ENCODE assay signal across 23 mouse cellular contexts in genomic region chr14:51388222-51388621, GRCm38 (mm10). TPM values are rescaled to one million over a fixed set of nuclear protein-coding genes. Genes with fewer than 3 reads are reported as not detected.
DNase-seq lines count a peak whose midpoint lies in the region; ATAC-seq lines count a peak whose summit lies in the region.
"Had no signal": no experiment of that assay in that cellular context is flagged by ENCODE, and none has a peak within 500 bp of the region (broad histone marks: within the 10 kb centered on the region; RNA-seq: fewer than 3 reads in every experiment).

No protein-coding gene starts in this region.

- H3K4me3 ChIP-seq in intestine, embryonic 14.5 days (ENCODE audit: low read depth, low read length) = no peak overlapping the region
- no peak overlapping the region for H3K4me3 ChIP-seq in intestine, embryonic 16.5 days (ENCODE audit: low read length)
- no peak overlapping the region for H3K4me3 ChIP-seq in embryonic facial prominence, embryonic 15.5 days (replicated peaks)
- H3K4me3 ChIP-seq: forebrain, embryonic 15.5 days; heart, embryonic 12.5 days; lung, embryonic 15.5 days; megakaryocyte, embryonic 14.5 days had no signal

- H3K9me3 ChIP-seq in intestine, embryonic 14.5 days (ENCODE audit: control insufficient read depth, low read length) = 0 out of 2 replicates have a peak, but pooled peaks cover 8% of the 10 kb centered on the region
- H3K9me3 ChIP-seq in intestine, embryonic 16.5 days (ENCODE audit: control insufficient read depth, low read length) = peaks cover 11% of the 10 kb centered on the region; the same call in 1 of the 2 replicates
- no peaks in the 10 kb centered on the region for H3K9me3 ChIP-seq in embryonic facial prominence, embryonic 15.5 days (replicated peaks)
- H3K9me3 ChIP-seq: lung, embryonic 15.5 days had no signal

- no peaks in the 10 kb centered on the region for H3K27me3 ChIP-seq in intestine, embryonic 14.5 days (replicated peaks; ENCODE audit: control insufficient read depth, insufficient read depth, low read length)
- H3K27me3 ChIP-seq in intestine, embryonic 16.5 days (replicated peaks; ENCODE audit: control insufficient read depth, insufficient read depth, low read length) = no peaks in the 10 kb centered on the region
- H3K27me3 ChIP-seq in embryonic facial prominence, embryonic 15.5 days = no peaks in the 10 kb centered on the region
- H3K27me3 ChIP-seq: CH12.LX; forebrain, embryonic 15.5 days; heart, embryonic 12.5 days; lung, embryonic 15.5 days; megakaryocyte, embryonic 14.5 days had no signal

- peak; percentile 70 for DNase-seq in intestine, embryonic 14.5 days (ENCODE audit: low spot score)
- DNase-seq in retina, postnatal 1 day = peak; percentile 61
- no peak for DNase-seq in retina, embryonic 14.5 days (ENCODE audit: low spot score)
- no peak for DNase-seq in layer of hippocampus, adult 18-20 months (ENCODE audit: low spot score in 2 of 2)
- DNase-seq in right cerebral cortex, postnatal 14 days = no peak
- DNase-seq: adrenal gland, adult 2 months; cerebellum, adult 9-10 months; gastrocnemius, postnatal 14 days; heart, postnatal 4 days; kidney, adult 8-10 months; right cerebral cortex, postnatal 4 days had no signal

- H3K4me2 ChIP-seq in intestine, embryonic 14.5 days (ENCODE audit: low read length) = no peak overlapping the region
- H3K4me2 ChIP-seq in intestine, embryonic 16.5 days (ENCODE audit: low read depth, low read length) = no peak overlapping the region
- no peak overlapping the region for H3K4me2 ChIP-seq in embryonic facial prominence, embryonic 15.5 days (replicated peaks)
- H3K4me2 ChIP-seq: forebrain, embryonic 15.5 days; heart, embryonic 12.5 days; liver, embryonic 11.5 days; lung, embryonic 15.5 days had no signal

- H3K36me3 ChIP-seq in intestine, embryonic 14.5 days (ENCODE audit: control insufficient read depth, insufficient read depth, low read length) = no peaks in the 10 kb centered on the region
- H3K36me3 ChIP-seq in intestine, embryonic 16.5 days (ENCODE audit: control insufficient read depth, insufficient read depth, low read length) = no peaks in the 10 kb centered on the region
- H3K36me3 ChIP-seq in embryonic facial prominence, embryonic 15.5 days = no peaks in the 10 kb centered on the region
- H3K36me3 ChIP-seq: forebrain, embryonic 15.5 days; heart, embryonic 12.5 days; lung, embryonic 15.5 days had no signal

- ATAC-seq in intestine, embryonic 14.5 days (replicated peaks; ENCODE audit: low FRiP score, low TSS enrichment, low read depth) = 0 out of 2 replicates have a peak, but pooled peaks have one; percentile 24
- no peak for ATAC-seq in intestine, embryonic 16.5 days
- ATAC-seq in embryonic facial prominence, embryonic 15.5 days (ENCODE audit: insufficient number of reproducible peaks, low FRiP score, low TSS enrichment, low read depth) = 0 out of 2 replicates have a peak, but pooled peaks have one; percentile 4
- ATAC-seq in monocyte, adult 5-6 weeks (replicated peaks; ENCODE audit: insufficient number of reproducible peaks, low FRiP score, low TSS enrichment, poor library complexity, severe bottlenecking) = no peak
- ATAC-seq: forebrain, embryonic 15.5 days had no signal

- H3K9ac ChIP-seq in intestine, embryonic 14.5 days (ENCODE audit: low read length) = no peak overlapping the region
- no peak overlapping the region for H3K9ac ChIP-seq in intestine, embryonic 16.5 days (ENCODE audit: low read depth, low read length)
- no peak overlapping the region for H3K9ac ChIP-seq in embryonic facial prominence, embryonic 15.5 days
- H3K9ac ChIP-seq: forebrain, embryonic 15.5 days; heart, embryonic 12.5 days; lung, embryonic 15.5 days had no signal

- 94% methylated on average over 9 of the region's 9 CpGs for WGBS in intestine, embryonic 14.5 days
- 93% methylated on average over 9 of the region's 9 CpGs for WGBS in intestine, embryonic 16.5 days
- WGBS in embryonic facial prominence, embryonic 15.5 days = 94% methylated on average over 9 of the region's 9 CpGs

- no peak overlapping the region for H3K27ac ChIP-seq in intestine, embryonic 14.5 days (ENCODE audit: low read depth)
- no peak overlapping the region for H3K27ac ChIP-seq in intestine, embryonic 16.5 days (ENCODE audit: low read length)
- H3K27ac ChIP-seq in embryonic facial prominence, embryonic 15.5 days (replicated peaks) = no peak overlapping the region
- H3K27ac ChIP-seq: forebrain, embryonic 15.5 days; lung, embryonic 15.5 days had no signal

- H3K4me1 ChIP-seq in intestine, embryonic 14.5 days (replicated peaks; ENCODE audit: control insufficient read depth, insufficient read depth, low read length) = no peaks in the 10 kb centered on the region
- H3K4me1 ChIP-seq in intestine, embryonic 16.5 days (ENCODE audit: control insufficient read depth, insufficient read depth, low read length) = no peaks in the 10 kb centered on the region
- H3K4me1 ChIP-seq in embryonic facial prominence, embryonic 15.5 days = no peaks in the 10 kb centered on the region
- H3K4me1 ChIP-seq: forebrain, embryonic 15.5 days; heart, embryonic 12.5 days; lung, embryonic 15.5 days; megakaryocyte, embryonic 14.5 days had no signal

RNA-seq across cellular contexts. Expression of gene Vmn2r88, which starts 22.4 kb away (rescaled TPM):
- polyA plus RNA-seq in intestine, embryonic 14.5 days (2014; fragmentation: Nextera tagmentation; extraction: Ambion mirVana) = not detected in 2 replicates
- polyA plus RNA-seq in intestine, embryonic 16.5 days (2015; fragmentation: Nextera tagmentation; extraction: Ambion mirVana) = not detected in 2 replicates
- polyA plus RNA-seq in embryonic facial prominence, embryonic 15.5 days (2015; fragmentation: Nextera tagmentation; extraction: Ambion mirVana) = not detected in 2 replicates
- not detected for total RNA-seq in layer of hippocampus, adult 18-20 months (2021)
- total RNA-seq in monocyte, adult 5-6 weeks (2017) = not detected in 3 replicates
- total RNA-seq: adrenal gland, adult 2 months; CH12.LX; gastrocnemius, postnatal 14 days; heart, postnatal 4 days; layer of hippocampus, postnatal 10 days; left cerebral cortex, postnatal 14 days had no signal
- polyA plus RNA-seq: adrenal gland, adult 2 months; forebrain, embryonic 15.5 days; heart, embryonic 12.5 days; liver, embryonic 11.5 days; lung, embryonic 15.5 days; thymus, postnatal 0 days had no signal

RNA-seq across cellular contexts. Expression of gene Gm7247, which starts 26.7 kb away (rescaled TPM):
- polyA plus RNA-seq in intestine, embryonic 14.5 days (2014; fragmentation: Nextera tagmentation; extraction: Ambion mirVana) = not detected in 2 replicates
- polyA plus RNA-seq in intestine, embryonic 16.5 days (2015; fragmentation: Nextera tagmentation; extraction: Ambion mirVana) = not detected in 2 replicates
- polyA plus RNA-seq in embryonic facial prominence, embryonic 15.5 days (2015; fragmentation: Nextera tagmentation; extraction: Ambion mirVana) = not detected in 2 replicates
- total RNA-seq in layer of hippocampus, adult 18-20 months (2021) = not detected
- not detected in 3 replicates for total RNA-seq in monocyte, adult 5-6 weeks (2017)
- total RNA-seq: adrenal gland, adult 2 months; CH12.LX; gastrocnemius, postnatal 14 days; heart, postnatal 4 days; layer of hippocampus, postnatal 10 days; left cerebral cortex, postnatal 14 days had no signal
- polyA plus RNA-seq: adrenal gland, adult 2 months; forebrain, embryonic 15.5 days; heart, embryonic 12.5 days; liver, embryonic 11.5 days; lung, embryonic 15.5 days; thymus, postnatal 0 days had no signal

Comparison
In these comparisons a context has a peak if more than half of its experiments do, and no peak if none do; other contexts are left out.
1. ATAC-seq: peak in intestine, embryonic 14.5 days (single experiment) and embryonic facial prominence, embryonic 15.5 days (single experiment); none in intestine, embryonic 16.5 days (single experiment) and monocyte, adult 5-6 weeks (single experiment).
2. DNase-seq: peak in intestine, embryonic 14.5 days (single experiment) and retina, postnatal 1 day (single experiment); none in retina, embryonic 14.5 days (single experiment), layer of hippocampus, adult 18-20 months (0 of 2) and right cerebral cortex, postnatal 14 days (single experiment).